Mouse (Mus musculus) CD4-positive, CD25-positive, alpha-beta regulatory T cell, adult 4 months (primary cell): ENCODE measurements around the gene Olfr1335. TPM values are rescaled to one million over a fixed set of nuclear protein-coding genes. Genes with fewer than 3 reads are reported as not detected.
"Not testable (repeated sequence)": the region's sequence is repeated elsewhere in the genome, so short reads cannot be mapped to it uniquely, and the experiment has no call there.

Source experiments
- ATAC-seq: one replicate; pipeline ENCODE4 v1.8.0; 2017
- polyA plus RNA-seq, 2 experiments: library from polyadenylated mRNA; unstranded; fragments of 100-300 nt; shearing (Covaris generic); gene quantifications; one replicate each; pipeline ENCODE4 v1.2.1; 2017

The Olfr1335 gene
- not detected for polyA plus RNA-seq

DNA sequence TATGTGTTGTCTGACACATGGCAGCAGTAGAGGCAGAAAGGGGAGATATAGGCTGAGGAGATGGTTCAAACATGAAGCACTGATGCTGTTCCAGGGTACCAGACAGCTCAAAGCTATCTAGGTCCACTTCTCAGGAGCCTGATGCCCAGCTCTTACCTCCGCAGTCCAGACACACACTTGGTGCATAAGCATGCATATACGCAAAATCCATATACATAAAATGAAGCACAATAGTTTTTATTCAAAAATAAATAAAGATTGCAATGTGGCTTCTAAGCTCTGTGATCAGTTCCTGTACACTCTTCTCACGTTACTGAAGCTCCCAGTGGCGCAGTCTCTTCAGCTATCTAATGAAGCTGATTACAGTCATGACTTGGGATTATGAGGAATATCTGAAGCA lies at the start of gene Olfr1335:
Gene Olfr1335 (minus strand): TSS at position 101 of the 400 bp plus-strand sequence.
- ATAC-seq, result no peak

DNA sequence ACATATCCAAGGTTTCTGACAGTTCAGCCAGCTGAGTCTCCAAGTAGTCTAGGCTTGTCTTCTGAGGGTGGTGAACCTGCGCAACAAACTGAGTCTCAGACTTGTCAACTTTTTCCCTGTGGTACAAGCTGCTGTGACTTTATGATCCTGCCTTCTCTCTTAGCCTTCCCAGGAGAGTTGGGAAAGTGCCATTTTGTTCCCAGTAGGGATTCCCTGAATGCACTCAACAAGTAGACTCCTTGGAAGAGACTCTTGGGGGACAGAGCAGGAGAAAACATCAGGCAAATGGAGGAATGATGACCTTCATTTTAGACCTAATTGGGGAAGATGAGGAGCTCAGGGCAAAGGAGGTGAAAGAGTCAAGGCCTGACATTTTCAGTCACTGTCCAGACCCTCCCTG lies 26.4 kb upstream of the Olfr1335 start, which contains the start of gene Olfr1333:
Gene Olfr1333 (minus strand): TSS at position 101 of the 400 bp plus-strand sequence.
- ATAC-seq, result no peak

DNA sequence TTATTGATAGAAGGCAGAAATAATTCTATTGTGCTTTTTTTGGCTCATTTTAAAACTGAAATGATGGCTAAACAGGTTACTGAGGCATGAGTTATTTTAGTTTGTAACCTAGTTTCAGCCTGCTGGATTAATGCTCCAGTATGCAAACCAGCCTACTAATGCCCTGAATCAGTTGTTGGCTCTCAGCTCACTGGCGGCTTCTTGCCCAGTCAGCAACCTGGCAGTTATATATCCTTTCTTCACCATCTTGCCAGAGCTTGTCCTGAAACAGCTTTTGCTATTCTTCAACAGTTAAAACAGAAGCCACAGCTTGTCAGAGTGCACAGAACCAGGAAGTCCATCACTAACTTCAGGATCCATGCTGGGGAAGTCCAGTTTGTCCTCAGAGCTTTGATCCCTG lies 9.2 kb upstream of the Olfr1335 start:
- no peak for ATAC-seq

DNA sequence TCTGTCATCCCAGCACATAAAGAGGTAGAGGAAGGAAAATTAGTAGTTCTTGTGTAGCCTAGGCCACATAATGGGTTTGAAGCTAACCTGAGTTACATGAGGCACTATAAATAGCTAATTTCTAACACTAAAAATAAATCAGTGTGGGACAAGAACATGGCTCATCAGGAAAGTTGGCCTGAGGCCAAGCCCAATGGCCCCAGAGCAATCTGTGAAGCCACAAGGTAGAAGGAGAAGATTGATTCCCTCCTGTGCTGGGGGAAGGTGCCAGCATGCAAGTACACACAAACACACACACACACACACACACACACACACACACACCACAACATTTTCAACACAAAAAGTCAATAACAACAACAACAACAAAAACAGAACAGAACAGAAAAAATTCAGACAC lies 16.9 kb downstream of the Olfr1335 start:
- not testable (repeated sequence) for ATAC-seq

DNA sequence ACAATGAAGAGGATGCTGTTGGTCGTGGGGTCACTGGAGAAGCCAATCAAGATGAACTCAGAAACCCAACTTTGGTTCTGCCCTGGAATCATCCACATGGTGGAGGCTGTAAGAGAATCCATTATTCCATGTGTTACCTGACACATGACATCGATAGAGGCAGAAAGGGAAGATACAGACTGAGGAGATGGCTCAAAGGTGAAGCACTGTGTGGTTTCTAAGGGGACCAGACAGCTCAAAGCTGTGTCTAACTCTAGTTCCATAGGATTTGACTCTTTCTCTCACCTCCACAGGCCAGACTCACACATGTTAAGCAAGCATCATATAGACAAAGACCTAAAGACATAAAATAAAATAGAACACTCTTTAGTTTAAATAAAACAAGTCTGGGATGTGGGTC lies 27.3 kb downstream of the Olfr1335 start, which contains the start of gene Olfr1337:
Gene Olfr1337 (minus strand): TSS at position 101 of the 400 bp plus-strand sequence.
- ATAC-seq, result no peak

Other genes with a start within 250 kb of the Olfr1335 start
- gene Cfap57, start 189.2 kb downstream of the Olfr1335 start, polyA plus RNA-seq, result not detected
- 100 to 1,000 TPM; 167 to 193 TPM for gene Ebna1bp2, start 189.1 kb downstream of the Olfr1335 start, polyA plus RNA-seq
- not detected for gene Olfr62, start 151.0 kb downstream of the Olfr1335 start, polyA plus RNA-seq
- under 1 TPM in 1 of 2 experiments, not detected in 1; 0.26 TPM for gene Olfr1342, start 117.2 kb downstream of the Olfr1335 start, polyA plus RNA-seq
- under 1 TPM in 1 of 2 experiments, not detected in 1; 0.09 TPM for gene Olfr1341, start 106.4 kb downstream of the Olfr1335 start, polyA plus RNA-seq
- gene Olfr1340, start 89.8 kb downstream of the Olfr1335 start, polyA plus RNA-seq, result not detected
- not detected for gene Olfr1339, start 77.8 kb downstream of the Olfr1335 start, polyA plus RNA-seq
- gene Olfr1338, start 51.2 kb downstream of the Olfr1335 start, polyA plus RNA-seq, result not detected
- gene Olfr1337, start 27.4 kb downstream of the Olfr1335 start, polyA plus RNA-seq, result not detected
- gene Olfr1333, start 26.3 kb upstream of the Olfr1335 start, polyA plus RNA-seq, result not detected
- gene Olfr1331, start 54.7 kb upstream of the Olfr1335 start, polyA plus RNA-seq, result not detected
- under 1 TPM in 1 of 2 experiments, not detected in 1; 0.20 TPM for gene Olfr1330, start 78.7 kb upstream of the Olfr1335 start, polyA plus RNA-seq
- not detected for gene Olfr1329, start 107.5 kb upstream of the Olfr1335 start, polyA plus RNA-seq
- not detected for gene Olfr1328, start 128.7 kb upstream of the Olfr1335 start, polyA plus RNA-seq
- not detected for gene Lao1, start 151.6 kb upstream of the Olfr1335 start, polyA plus RNA-seq